Mouse (Mus musculus) small intestine, adult 10 weeks (tissue): Measurements from ENCODE around the gene Gm436. TPM values are rescaled to one million over a fixed set of nuclear protein-coding genes. Genes with fewer than 3 reads are reported as not detected.

ENCODE experiments used
- polyA plus RNA-seq: library from polyadenylated mRNA; stranded (reverse); fragments of 350-450 nt; fragmentation: Illumina TruSeq; extraction: RNeasy Lipid Tissue Mini Kit (QIAGEN cat#74804); gene quantifications from one replicate; pipeline ENCODE4 v1.2.3, GENCODE M21; 2014; ENCODE audit warnings: low replicate concordance

Gm436 gene
- not detected for polyA plus RNA-seq

DNA sequence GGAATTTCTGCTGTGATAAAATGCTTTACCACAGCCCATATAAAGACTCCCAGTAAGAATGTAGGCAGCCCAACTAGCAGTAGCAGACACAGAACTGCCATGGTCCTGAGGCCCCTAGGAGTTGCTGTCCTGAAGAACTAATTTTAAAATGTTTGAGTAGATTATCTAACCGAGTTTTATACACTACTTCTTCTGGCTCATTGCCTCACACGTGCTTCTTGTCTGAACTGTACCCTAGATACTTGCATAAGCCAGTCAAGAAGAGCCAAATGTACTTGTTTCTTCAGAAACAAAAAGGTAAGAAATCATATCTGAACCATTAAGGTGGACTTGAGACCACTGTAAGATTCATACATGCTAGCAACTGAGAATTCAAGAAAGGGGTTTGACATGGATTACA, at the start of gene Gm436:
Gene Gm436, minus strand, starts transcription at position 101 of the 400 bp plus-strand sequence.

GRCm38 (mm10) chr4:144721304-144721703, 35.1 kb upstream of the Gm436 start, which contains the start of gene Gm13178:
Gene Gm13178, minus strand, starts transcription at chr4:144721404.

Other genes with a start within 250 kb of the Gm436 start
- gene 1700012P22Rik, start 247.6 kb downstream of the Gm436 start, polyA plus RNA-seq: not detected
- gene Gm9944, start 233.1 kb downstream of the Gm436 start, polyA plus RNA-seq: not detected
- not detected for gene Aadacl3, start 222.6 kb downstream of the Gm436 start, polyA plus RNA-seq
- gene 9430007A20Rik, start 166.5 kb downstream of the Gm436 start, polyA plus RNA-seq: not detected
- gene Gm13124, start 121.2 kb downstream of the Gm436 start, polyA plus RNA-seq: not detected
- gene Aadacl4, start 72.7 kb downstream of the Gm436 start, polyA plus RNA-seq: not detected
- gene Gm13178, start 35.0 kb upstream of the Gm436 start, polyA plus RNA-seq: not detected
- gene Gm438, start 100.2 kb upstream of the Gm436 start, polyA plus RNA-seq: not detected
- 23.5 TPM for gene Dhrs3, start 206.5 kb upstream of the Gm436 start, polyA plus RNA-seq